Mouse (Mus musculus): ENCODE results near the gene Gm13103. TPM values are rescaled to one million over a fixed set of nuclear protein-coding genes. Genes with fewer than 3 reads are reported as not detected.
"Not testable (repeated sequence)": the region's sequence is repeated elsewhere in the genome, so short reads cannot be mapped to it uniquely, and the experiment has no call there.

Gm13103 gene
- total RNA-seq (2021): not detected
- long read RNA-seq, experiment 1: 0 reads
- long read RNA-seq, experiment 2: 0 reads

GRCm38 (mm10) chr4:143846197-143846596, at the start of gene Gm13103:
TSS of gene Gm13103 (plus strand) at chr4:143846497.
- not testable (repeated sequence) for DNase-seq

- no peak for DNase-seq
Measured at GRCm38 (mm10) chr4:143815993-143816392, 30.3 kb upstream of the Gm13103 start, which contains the start of gene Gm13084. TSS of gene Gm13084 (minus strand) at chr4:143816093.

GRCm38 (mm10) chr4:143882371-143882770, 36.1 kb downstream of the Gm13103 start:
- not testable (repeated sequence) for DNase-seq

GRCm38 (mm10) chr4:143894406-143894805, 48.1 kb downstream of the Gm13103 start:
- DNase-seq: not testable (repeated sequence)

- not testable (repeated sequence) for DNase-seq
Measured at GRCm38 (mm10) chr4:143900280-143900679, 54.0 kb downstream of the Gm13103 start, which contains the start of gene Pramef6. TSS of gene Pramef6 (minus strand) at chr4:143900380.

Other genes with a start within 250 kb of the Gm13103 start
- not detected for gene Gm13083, start 231.5 kb upstream of the Gm13103 start, total RNA-seq (2021)
- gene Gm13088, start 189.3 kb upstream of the Gm13103 start, total RNA-seq (2021): not detected
- not detected for gene Gm13089, start 143.8 kb upstream of the Gm13103 start, total RNA-seq (2021)
- gene Gm13078, start 127.0 kb upstream of the Gm13103 start, total RNA-seq (2021): not detected
- gene Gm13023, start 57.1 kb upstream of the Gm13103 start, total RNA-seq (2021): not detected
- gene Gm13084, start 30.4 kb upstream of the Gm13103 start, total RNA-seq (2021): not detected
- gene Pramef6, start 53.9 kb downstream of the Gm13103 start, total RNA-seq (2021): not detected
- not detected for gene Pramef25, start 104.5 kb downstream of the Gm13103 start, total RNA-seq (2021)
- gene Gm13101, start 120.5 kb downstream of the Gm13103 start, total RNA-seq (2021): not detected
- gene Pramef17, start 147.9 kb downstream of the Gm13103 start, total RNA-seq (2021): not detected
- gene Pramel4, start 212.6 kb downstream of the Gm13103 start, total RNA-seq (2021): not detected

Data from heart, adult 18-20 months (tissue).